Mouse (Mus musculus) olfactory bulb, adult 2 months (tissue): Measurements from ENCODE around the gene Hist1h3g.

Experiments
- CTCF ChIP-seq: fragments of 200-500 bp; IDR thresholded peaks from 2 replicates; pipeline ENCODE4 v1.5.1; 2012; ENCODE audit warnings: low read depth, mild to moderate bottlenecking, low read length, moderate library complexity; ENCODE audit not compliant: insufficient read depth
- POLR2A ChIP-seq: fragments of 200-500 bp; IDR thresholded peaks from 2 replicates; pipeline ENCODE4 v1.6.1; 2012; ENCODE audit warnings: mild to moderate bottlenecking, low read depth, low read length, moderate library complexity; ENCODE audit not compliant: insufficient read depth

DNA sequence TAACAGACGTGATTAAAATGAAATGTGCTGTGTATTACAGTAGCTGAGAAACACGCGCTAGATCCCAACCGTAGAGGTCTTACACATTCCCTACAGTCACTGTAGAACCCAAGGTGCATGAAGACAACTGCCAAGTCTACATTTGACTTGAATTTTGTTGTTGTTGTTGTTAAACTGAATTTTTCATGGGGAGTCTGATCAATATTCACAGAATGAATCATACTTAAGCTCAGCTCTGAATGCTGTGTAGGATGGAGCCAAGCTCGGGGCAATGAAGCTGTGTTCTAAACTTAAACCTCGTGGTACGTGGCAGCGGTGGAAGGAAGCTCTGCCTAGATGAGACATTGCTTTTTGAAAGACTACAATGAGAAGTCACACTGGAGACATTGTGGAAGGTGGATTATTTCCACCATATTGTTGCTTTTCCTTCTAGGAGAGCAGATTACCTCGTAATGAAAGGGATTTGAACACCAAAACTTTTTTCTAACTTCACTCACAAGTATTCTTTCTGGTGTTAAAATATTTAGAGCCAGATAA is 33.1 kb upstream of the Hist1h3g start:
- TF ChIP-seq POLR2A, result no peak
- TF ChIP-seq CTCF, result no peak
